Mouse (Mus musculus) WW6 (cell line): ENCODE data around the gene Tmem45b.
A peak's percentile ranks its signal among the peaks of the same experiment; 100 is the strongest.
"Not testable (repeated sequence)": the region's sequence is repeated elsewhere in the genome, so short reads cannot be mapped to it uniquely, and the experiment has no call there.

ENCODE experiments used
- DNase-seq: peaks from one replicate; pipeline ENCODE4 v3.0.0-alpha.2; 2013; ENCODE audit warnings: low read depth, low spot score

The Tmem45b gene

GRCm38 (mm10) chr9:31463692-31464474, at the start of gene Tmem45b:
Tmem45b (minus strand) TSS chr9:31464462.
- no peak for DNase-seq

GRCm38 (mm10) chr9:31508189-31508588, 43.9 kb upstream of the Tmem45b start:
- no peak for DNase-seq

DNA sequence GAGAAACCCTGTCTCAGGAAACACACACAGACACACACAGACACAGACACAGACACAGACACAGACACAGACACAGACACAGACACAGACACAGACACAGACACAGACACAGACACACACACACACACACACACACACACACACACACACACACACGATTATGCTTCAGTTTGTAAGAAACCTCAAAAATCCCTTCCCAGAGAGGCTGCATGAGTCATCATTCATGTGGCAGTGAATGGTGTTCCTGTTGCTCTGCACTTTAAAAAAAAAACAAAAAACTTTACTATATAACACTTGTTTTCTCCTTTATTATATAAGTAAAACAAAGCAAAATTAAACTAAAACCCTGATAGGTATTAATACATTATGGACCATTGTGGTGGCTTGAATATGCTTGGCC, 37.0 kb upstream of the Tmem45b start:
- DNase-seq, result not testable (repeated sequence)

DNA sequence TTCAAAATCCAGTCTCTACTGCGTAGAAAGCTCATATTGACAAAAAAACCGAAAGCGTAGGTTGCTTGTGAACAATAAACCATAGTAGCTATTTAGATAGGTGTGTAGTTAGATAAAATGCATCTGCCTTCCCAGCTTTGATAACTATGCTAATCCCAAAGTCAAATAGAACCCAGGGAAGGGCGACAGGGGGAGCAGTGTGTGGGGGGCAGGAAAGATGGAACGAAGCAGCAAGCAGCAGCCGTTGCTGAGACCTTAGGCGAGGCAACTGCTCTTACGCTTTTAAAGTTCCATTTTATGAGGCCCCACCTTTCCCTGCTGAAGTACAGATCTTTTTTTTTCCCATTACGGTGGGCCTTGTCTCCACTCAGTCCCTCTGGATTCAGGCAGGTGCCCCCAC, 1.1 kb downstream of the Tmem45b start:
- DNase-seq, result no peak

GRCm38 (mm10) chr9:31454356-31454755, 9.9 kb downstream of the Tmem45b start:
- no peak for DNase-seq

DNA sequence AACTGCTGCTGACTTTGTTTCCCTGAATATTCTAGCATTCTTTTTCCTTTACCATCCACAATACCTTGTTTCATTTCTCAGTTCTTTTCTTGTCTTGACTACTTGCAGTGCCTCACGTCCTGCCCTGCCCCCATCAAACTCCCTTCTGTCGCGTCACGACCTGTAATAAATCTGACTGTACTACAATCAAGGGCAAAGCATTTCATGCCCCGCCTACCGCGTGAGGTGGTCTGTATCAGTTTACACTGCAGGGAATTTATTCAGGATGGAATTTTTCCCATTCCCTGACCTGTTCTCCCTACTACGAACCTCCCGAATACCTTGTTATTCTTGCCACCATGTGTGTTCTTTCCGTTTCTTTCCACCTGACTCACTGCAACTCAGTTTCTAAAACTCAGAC, 12.1 kb downstream of the Tmem45b start:
- DNase-seq, result no peak

DNA sequence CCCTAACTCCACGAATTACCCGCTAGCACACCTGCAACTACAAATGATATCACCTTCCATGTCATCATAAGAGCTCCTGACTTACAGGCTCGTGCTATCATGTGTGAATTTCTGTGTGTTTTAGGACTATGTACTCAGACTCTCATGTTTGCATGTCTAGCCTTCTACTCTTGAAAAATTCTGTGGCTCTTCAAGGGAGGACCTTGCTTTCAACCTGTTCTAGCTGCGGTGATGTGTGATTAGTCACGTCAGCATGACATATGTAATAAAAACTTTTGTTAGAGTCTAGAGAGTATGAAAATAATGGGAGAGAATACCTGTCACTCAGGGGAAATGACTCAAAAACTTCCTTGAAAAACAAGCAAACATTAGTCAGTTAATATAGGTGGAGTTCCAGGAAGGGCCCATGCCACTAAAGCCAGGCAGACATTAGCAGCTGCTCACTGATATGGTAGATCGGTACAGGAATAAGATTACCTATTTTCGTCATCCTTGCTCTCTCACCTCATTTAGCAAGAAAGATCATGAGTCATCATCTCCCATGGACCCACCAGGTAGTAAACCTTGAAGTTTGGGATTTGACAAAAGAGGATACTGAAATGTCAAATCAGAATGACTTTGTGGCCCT, 15.0 kb downstream of the Tmem45b start:
- no peak for DNase-seq

- DNase-seq, result no peak
Observed at GRCm38 (mm10) chr9:31444236-31444635, 20.0 kb downstream of the Tmem45b start.

- no peak for DNase-seq
Observed at GRCm38 (mm10) chr9:31441487-31441886, 22.8 kb downstream of the Tmem45b start.

DNA sequence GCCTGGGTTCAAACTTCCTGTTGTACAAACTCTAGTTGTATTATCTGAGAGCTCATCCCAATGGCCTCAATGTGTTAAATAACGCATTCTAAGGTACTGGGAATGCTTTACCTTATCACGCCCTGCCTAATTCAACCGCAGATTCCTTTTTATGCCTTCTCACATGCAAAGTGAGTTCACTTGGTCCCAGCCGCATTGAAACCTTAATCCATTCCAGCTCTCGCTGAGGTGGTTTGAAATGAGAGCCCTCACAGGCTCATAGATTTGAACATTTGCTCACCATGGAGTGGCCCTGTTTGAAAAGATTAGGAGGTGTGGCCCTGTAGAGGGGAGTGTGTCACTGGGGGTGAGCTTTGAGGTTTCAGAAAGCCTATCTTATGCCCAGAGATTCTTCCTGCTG, 23.9 kb downstream of the Tmem45b start:
- DNase-seq, result no peak

GRCm38 (mm10) chr9:31439341-31439740, 24.9 kb downstream of the Tmem45b start:
- DNase-seq, result no peak

DNA sequence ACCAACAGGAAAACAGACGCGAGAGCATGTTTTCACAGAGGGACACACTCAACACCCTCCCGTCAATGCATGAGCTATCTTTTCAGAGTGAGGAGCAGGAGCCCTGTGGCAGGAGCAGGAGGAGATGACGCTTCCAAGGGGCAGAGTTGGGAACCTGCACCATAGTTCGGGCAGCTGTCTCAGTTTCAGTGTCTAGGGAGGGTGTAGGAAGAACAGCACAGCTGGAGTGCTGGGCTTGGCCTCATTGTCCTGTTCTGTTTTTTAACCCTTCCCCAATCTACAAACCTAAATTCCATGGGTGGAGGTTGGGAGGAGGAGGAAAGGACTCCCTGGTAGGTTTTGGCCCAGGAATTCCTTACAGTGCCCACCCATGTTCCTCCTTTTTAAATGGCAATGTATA, 25.4 kb downstream of the Tmem45b start:
- DNase-seq, result peak; percentile 34

DNA sequence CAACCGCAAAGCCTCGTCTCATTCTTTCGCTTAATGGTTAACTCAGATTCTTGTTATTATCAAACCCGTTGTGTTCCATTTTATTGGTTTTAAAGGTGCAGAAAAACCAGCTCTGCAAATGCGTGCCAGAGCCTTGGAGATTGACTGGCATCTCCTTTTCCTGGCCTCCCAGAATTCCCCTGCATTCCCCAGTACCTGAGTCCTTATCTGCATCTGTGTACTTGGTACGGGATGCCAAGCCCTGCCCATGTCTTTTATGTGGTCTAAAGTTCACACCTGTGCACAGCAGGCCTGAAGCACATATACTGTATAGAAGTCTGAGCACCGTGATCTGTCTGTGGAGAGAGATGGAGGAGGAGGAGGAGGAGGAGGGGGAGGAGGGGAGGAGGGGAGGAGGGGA, 26.4 kb downstream of the Tmem45b start:
- no peak for DNase-seq

GRCm38 (mm10) chr9:31435415-31435814, 28.8 kb downstream of the Tmem45b start:
- DNase-seq, result no peak

DNA sequence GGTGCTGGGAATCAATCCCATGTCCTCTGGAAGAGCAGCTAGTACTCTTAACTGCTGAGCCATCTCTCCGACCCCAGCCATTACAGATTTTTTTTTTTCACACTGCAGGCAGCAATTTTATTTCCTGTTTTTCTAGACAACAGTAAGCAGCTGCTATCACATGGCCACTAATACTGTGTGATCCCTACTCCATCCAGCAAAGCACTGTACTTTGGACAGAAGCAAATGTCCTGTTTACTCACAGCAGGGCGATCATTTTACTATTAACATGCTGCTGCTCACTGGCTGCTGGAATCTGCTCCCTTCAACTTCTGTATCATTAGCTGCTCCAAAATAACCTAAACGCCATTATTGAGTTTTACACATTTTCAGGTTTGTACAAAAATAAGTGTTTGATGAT, 30.8 kb downstream of the Tmem45b start:
- DNase-seq, result no peak

GRCm38 (mm10) chr9:31432336-31432975, 31.8 kb downstream of the Tmem45b start:
- DNase-seq, result no peak

GRCm38 (mm10) chr9:31431751-31432150, 32.5 kb downstream of the Tmem45b start:
- DNase-seq, result no peak

DNA sequence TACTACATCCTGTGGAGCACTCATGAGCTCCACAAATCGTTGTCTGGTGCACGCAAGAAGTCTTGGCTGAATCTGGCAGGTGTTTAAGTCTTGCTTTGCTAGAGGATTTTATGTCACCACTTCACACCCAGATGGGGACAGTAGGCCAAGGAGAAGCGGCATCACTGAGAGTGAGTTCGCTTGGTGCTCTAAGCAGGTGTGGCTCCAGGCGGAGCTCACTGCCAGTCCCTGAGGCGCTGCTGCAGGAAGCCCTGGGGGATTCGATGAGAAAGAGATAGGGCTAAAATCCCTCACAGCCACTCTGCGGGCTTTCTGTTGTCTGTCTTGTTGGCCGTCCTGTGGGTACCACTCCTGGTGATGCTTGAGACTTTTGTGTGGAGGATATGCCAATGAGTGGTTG, 34.3 kb downstream of the Tmem45b start:
- DNase-seq, result no peak

- no peak for DNase-seq
Observed at GRCm38 (mm10) chr9:31428971-31429370, 35.3 kb downstream of the Tmem45b start.

DNA sequence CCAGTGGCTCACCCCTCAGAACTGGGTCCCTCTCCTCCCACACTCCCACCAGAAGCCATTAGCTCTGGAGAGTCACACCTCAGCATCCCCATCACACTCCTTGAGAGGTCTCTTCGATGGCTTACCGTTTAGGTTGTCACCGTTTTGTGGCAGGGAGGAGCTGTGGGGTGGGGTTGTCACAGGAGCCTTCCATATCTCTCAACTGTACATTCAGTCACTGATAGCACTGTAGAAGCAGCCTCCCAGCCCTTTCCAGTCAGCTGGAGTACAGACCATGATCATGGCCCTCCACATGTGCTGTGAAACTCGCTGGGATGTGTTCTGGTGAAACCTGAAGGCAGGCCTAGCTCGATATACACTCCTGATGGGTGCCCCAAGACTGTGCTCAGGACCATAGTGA, 42.1 kb downstream of the Tmem45b start:
- DNase-seq, result no peak

DNA sequence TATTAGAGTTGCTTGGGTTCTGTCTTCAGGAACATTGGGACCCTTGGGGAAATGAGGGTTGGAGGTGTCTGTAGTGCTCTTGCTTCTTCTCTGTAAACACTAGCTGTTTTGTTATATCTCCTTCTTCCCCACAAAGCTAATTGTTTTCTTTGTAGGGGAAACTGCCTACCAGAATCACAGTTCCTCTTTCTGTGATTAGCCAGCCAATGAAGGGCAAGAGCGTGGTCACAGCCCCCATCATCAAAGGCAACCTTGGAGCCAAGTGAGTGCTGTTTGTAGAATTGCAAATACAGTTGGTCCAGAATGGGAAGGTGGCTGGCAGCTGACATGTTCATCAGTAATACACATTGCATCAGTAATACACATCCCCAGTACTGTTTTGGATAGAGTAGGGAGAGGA, 45.4 kb downstream of the Tmem45b start:
- no peak for DNase-seq

DNA sequence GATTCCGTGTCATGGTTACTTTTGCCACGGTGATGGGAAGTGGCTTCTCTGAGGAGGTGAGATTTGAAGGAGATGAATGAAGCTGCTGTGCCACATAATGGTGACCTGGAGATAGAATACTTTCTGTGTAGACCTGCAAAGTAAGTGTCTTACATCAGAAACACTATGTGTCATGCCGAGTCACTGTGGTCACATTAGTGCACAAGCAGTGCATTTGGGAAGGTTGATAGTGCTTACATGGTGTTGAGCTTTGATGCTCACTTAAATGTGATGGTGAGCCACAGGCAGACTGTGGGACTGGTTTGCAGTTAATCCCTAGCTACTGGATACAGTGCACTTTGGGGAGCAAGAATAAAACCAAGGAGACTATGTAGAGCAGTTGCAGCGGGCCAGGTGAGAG, 52.1 kb downstream of the Tmem45b start:
- no peak for DNase-seq

DNA sequence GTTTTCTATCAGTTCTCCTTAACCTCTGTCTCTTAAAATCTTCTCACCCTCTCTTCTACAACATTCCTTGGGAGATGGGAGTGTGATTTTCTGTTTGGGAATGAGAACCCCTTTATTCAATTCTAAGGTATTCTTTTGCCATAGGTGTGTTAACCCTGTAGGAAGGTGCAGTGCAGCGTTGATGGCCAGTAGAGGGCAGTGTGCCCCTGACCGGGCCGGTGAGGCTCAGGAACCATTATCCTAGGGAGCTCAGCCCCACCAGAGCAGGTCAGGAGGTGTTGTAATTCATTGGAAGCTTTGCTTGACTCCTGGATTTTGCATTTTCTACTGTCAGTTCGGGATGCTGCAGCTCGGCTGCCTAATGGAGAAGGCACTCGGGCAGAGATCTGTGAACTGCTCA, 59.0 kb downstream of the Tmem45b start:
- no peak for DNase-seq
